Mouse (Mus musculus) layer of hippocampus, adult 8-10 months (tissue): ENCODE data around the gene Tmem94. TPM values are rescaled to one million over a fixed set of nuclear protein-coding genes. Genes with fewer than 3 reads are reported as not detected.

Source experiments
- DNase-seq, 2 experiments: peaks; one replicate each; pipeline ENCODE4 v3.0.0; 2022; ENCODE audit warnings: low spot score in 2 of 2
- microRNA-seq, 2 experiments: library from miRNA; unstranded; fragments of <30 nt; microRNA quantifications; one replicate each; pipeline ENCODE4 v1.2.0; 2022
- total RNA-seq, 4 experiments: library from RNA; stranded (reverse); gene quantifications; 2 replicates each; pipeline ENCODE4 v1.2.4; 2022

Gene Tmem94
- total RNA-seq, 4 experiments from 2014 or later: 49.7 to 64.2 (median 52.3) TPM

- no peak for DNase-seq
These were observed 65.5 kb downstream of the Tmem94 start for GRCm38 (mm10) chr11:115830550-115831325.

- DNase-seq: no peak
These were observed 66.3 kb downstream of the Tmem94 start for GRCm38 (mm10) chr11:115831518-115831917.

- DNase-seq: no peak
These were observed 66.8 kb downstream of the Tmem94 start for GRCm38 (mm10) chr11:115832064-115832463.

GRCm38 (mm10) chr11:115832523-115832922 is 67.3 kb downstream of the Tmem94 start:
- DNase-seq: no peak

GRCm38 (mm10) chr11:115833021-115833513 is 67.8 kb downstream of the Tmem94 start:
- DNase-seq: no peak

DNA sequence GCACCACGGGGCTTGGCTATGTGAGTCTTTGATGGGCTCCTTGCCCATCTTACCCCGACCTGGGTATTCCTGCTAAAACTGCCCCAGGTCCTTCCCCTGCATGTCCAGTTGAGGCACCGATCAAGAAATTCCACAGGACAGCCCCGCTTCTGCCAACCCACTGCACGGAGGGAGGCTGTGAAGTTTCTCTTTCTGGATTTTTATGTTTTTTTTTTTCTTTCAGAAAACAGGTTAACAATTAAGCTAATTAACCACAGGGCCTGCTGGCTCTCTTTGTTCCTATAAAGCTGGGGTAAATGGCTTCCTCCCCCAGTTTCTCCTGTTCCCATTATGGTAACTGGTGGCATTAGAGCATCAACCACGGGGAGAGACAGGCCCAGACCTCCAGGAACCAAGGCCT is 68.8 kb downstream of the Tmem94 start:
- DNase-seq: no peak

- no peak for DNase-seq
These were observed 71.6 kb downstream of the Tmem94 start for GRCm38 (mm10) chr11:115836656-115837395.

DNA sequence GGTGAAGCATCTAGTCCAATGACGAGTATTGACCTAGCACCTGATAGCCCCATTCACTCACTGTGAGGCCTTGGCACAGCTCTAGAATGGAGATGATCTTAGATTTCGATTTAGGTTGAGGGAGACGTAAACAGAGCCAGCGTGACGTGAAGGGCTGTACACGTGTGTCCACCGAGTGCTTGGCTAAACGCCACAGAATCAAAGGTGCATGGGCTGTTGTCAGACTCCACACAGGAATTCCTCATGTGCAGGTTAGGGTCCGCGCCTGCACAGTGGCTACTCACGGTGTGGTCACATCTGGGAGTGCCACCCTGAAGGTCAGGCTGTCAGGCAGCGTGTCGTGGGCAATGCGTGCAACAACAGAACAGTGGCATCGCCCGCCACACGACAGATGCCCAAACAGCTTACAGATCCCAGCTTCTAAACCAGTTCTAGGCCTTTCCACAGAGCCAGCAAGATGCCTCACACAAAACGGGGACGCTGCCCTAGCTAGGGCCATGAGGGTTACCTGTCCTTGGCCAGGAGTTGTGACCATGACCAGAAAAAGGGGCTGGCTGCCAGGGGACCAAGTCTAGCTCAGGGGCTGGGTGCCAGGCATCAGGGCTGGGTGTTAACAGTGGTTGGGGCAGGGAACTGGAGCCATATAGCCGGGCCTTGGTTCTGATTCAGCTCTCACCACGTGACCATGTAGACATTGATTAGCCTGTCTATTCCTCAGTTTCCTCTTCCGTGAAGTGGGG is 72.5 kb downstream of the Tmem94 start:
- DNase-seq: no peak

DNA sequence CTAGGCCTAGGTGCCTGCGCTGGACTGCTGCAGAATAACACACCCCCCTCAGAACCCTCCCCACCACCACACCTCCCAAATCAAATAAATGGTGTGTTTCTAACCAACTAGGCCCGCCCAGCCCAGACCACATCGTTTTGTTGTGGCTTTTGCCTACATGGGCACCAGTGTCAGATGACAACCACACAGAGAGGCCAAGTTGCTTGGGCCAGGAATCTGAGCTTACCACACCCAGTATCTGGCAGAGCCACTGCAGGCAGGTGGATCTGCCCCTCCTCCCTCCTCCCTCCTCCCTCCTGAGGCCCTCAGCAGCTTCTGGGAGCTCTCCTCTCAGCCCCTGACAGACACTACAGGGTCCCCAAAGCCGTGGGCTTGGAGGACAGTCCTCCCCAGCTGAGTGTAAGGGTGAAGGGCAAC is 73.7 kb downstream of the Tmem94 start:
- DNase-seq: no peak

DNA sequence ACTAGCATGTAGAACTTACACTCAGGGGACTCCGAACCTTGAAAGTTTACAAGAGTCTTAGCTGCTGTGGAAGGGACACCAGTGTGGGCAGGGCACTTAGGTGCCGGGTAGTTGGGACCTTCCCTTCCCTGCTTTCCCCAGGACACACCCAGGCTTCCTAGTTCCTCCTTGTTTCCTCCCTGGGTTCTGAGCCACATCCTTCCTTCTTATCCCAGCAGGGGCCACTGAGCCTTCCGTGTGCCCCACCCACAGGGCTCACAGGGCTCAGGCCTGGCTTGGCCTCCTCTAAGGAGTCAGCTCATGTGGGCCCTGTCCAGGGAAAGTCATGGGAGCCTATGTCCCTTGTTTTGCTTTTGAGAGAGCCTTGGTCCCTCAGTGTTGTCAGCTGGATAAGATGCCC is 74.5 kb downstream of the Tmem94 start:
- DNase-seq: no peak

- no peak for DNase-seq
These were observed 75.8 kb downstream of the Tmem94 start for GRCm38 (mm10) chr11:115841044-115841443.

DNA sequence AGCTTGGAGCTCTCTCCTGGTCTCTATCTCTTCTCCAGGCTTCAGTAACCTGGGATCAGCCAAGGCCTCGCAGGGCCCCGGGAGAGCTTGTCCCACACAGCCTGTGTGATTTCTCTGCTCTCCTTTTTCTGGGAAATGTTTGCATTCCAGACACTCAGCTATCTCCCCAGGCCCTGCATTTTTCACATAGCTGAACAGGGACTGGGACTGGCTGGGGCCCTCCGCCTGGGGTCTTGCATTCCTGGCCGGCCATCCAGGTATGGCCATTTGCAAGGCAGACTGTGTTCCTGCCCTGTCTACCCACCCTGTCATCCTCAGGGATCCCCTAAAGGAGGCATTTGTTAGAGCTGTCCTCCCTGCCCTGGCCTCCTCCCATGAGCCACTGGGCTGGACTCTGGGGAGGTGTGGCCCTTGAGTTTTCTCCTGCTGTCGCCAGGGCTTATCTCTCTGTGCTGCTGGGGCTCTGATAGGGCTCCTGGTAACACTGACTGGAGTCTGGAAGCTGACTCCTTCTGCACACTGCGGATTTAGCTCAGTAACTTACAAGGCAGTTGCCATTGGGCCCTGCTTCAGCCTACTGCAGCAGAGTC is 76.8 kb downstream of the Tmem94 start:
- no peak for DNase-seq

DNA sequence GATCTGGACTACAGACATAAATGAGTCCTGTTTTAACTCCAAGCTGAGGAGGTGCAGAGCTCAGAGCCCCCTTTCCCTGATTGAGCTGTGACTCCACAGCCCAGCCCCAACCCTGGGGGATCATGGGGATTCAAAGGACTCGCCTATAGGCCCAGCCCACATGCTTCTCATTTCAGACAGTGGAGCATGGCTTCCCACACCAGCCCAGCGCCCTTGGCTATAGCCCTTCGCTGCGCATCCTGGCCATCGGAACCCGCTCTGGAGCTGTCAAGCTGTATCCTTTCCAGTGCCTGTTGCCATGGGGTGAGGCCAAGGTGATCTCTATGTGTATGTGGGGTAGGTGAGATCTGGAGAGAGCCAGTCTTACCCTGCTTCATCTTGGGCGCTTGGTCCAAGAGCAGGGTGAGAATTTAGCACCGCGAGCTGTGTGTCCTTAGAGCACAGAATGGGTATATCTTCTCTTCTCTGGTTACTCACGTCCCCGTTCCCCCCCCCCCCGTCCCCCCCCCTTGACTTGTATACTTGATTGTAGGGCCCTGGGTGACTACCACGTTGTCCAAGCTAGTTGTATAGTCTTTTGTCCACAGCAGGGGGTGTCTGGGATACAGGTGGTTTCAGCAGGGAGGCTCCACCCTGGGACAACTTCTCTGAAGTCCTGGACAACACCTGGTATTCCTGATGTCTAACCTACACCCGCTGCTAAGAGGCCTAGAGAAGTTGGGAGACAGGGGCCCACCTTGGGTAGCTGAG is 78.1 kb downstream of the Tmem94 start:
- no peak for DNase-seq

GRCm38 (mm10) chr11:115843891-115844239 is 78.6 kb downstream of the Tmem94 start:
- no peak for DNase-seq

DNA sequence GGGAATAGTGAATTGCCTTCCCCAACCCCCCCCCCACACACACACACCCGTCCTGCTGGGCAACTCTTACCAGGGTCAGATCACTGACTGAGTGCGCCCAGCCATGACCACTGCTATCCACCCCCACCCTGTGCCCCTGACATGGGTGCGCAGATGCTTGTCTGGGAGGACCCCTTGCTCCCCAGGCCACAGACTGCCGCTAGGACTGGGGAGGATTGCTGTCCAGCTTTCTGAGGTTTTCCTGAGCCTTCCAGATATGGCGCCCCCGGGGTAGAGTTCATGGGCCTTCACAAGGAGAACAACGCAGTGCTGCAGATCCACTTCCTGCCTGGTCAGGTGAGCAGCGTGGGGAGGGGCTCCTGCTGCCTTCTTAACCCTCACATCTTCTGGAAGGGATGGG is 79.0 kb downstream of the Tmem94 start:
- DNase-seq: no peak

DNA sequence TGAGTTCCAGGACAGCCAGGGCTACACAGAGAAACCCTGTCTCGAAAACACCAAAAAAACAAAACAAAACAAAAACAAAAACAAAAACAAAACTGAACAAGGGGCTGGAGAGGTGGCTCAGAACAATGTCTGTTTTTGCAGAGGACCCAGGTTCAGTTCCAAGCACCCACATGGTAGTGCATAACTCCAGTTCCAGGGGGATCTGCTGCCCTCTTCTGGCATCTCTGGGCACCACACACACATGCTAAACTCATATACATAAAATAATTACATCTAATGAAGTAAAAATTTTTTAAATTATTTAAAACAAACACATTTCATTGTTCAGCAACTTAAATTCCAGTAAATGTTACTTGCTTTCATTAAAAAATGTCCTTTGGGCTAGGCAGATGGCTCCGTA is 80.6 kb downstream of the Tmem94 start:
- no peak for DNase-seq

Small RNA genes within 50 kb of the gene (microRNA-seq; reads per million reads assigned to microRNA genes)
- gene Mir5621: 1.3 to 4.0 reads per million in 2 experiments

Other genes starting within 250 kb of the Tmem94 start
- 100 to 1,000 TPM; 285 to 340 (median 310) TPM for gene Sumo2, start 229.2 kb upstream of the Tmem94 start, total RNA-seq
- 10 to 100 TPM; 47.0 to 64.9 (median 53.1) TPM for gene Nup85, start 201.0 kb upstream of the Tmem94 start, total RNA-seq
- gene Mrps7, start 161.5 kb upstream of the Tmem94 start, total RNA-seq: 10 to 100 TPM; 49.1 to 55.3 (median 52.6) TPM
- gene Gga3, start 161.4 kb upstream of the Tmem94 start, total RNA-seq: 100 to 1,000 TPM in 2 of 4 experiments, 10 to 100 TPM in 2; 91.9 to 121 (median 102) TPM
- 10 to 100 TPM; 16.5 to 22.5 (median 17.9) TPM for gene Mif4gd, start 152.5 kb upstream of the Tmem94 start, total RNA-seq
- 10 to 100 TPM; 55.6 to 81.3 (median 64.7) TPM for gene Slc25a19, start 137.1 kb upstream of the Tmem94 start, total RNA-seq
- gene Grb2, start 56.8 kb upstream of the Tmem94 start, total RNA-seq: 100 to 1,000 TPM; 179 to 220 (median 196) TPM
- gene Caskin2, start 48.2 kb downstream of the Tmem94 start, total RNA-seq: 10 to 100 TPM; 17.1 to 21.7 (median 20.0) TPM
- 10 to 100 TPM; 12.5 to 18.7 (median 16.9) TPM for gene Tsen54, start 49.3 kb downstream of the Tmem94 start, total RNA-seq
- 1 to 10 TPM; 1.6 to 4.2 (median 2.4) TPM for gene Llgl2, start 58.6 kb downstream of the Tmem94 start, total RNA-seq
- 1 to 10 TPM in 1 of 4 experiments, under 1 TPM in 3; 0.11 to 1.2 (median 0.56) TPM for gene Myo15b, start 93.0 kb downstream of the Tmem94 start, total RNA-seq
- under 1 TPM; 0.57 to 0.96 (median 0.66) TPM for gene Smim5, start 134.5 kb downstream of the Tmem94 start, total RNA-seq
- not detected for gene Smim6, start 146.6 kb downstream of the Tmem94 start, total RNA-seq
- 10 to 100 TPM; 39.7 to 60.3 (median 44.3) TPM for gene Sap30bp, start 167.8 kb downstream of the Tmem94 start, total RNA-seq
- 10 to 100 TPM; 27.4 to 32.5 (median 30.3) TPM for gene Recql5, start 168.0 kb downstream of the Tmem94 start, total RNA-seq
- gene Itgb4, start 209.3 kb downstream of the Tmem94 start, total RNA-seq: 10 to 100 TPM in 3 of 4 experiments, 1 to 10 TPM in 1; 6.7 to 13.0 (median 11.3) TPM
- gene Galk1, start 247.3 kb downstream of the Tmem94 start, total RNA-seq: 10 to 100 TPM; 11.6 to 20.7 (median 16.1) TPM